Mouse (Mus musculus) embryo, embryonic 11.5 days (tissue): ENCODE results near the gene Rcsd1.

Source experiments
- DNase-seq: peaks from one replicate; pipeline ENCODE4 v3.0.0-alpha.2; 2012; ENCODE audit warnings: low read depth, low spot score

The Rcsd1 gene

GRCm38 (mm10) chr1:165625896-165626295, 83.7 kb downstream of the Rcsd1 start:
- no peak for DNase-seq

- DNase-seq = no peak
Measured at GRCm38 (mm10) chr1:165625058-165625457, 84.5 kb downstream of the Rcsd1 start.

- no peak for DNase-seq
Measured at GRCm38 (mm10) chr1:165618201-165618624, 91.3 kb downstream of the Rcsd1 start.

GRCm38 (mm10) chr1:165617166-165617891, 92.2 kb downstream of the Rcsd1 start:
- DNase-seq = no peak

GRCm38 (mm10) chr1:165616652-165617051, 92.9 kb downstream of the Rcsd1 start:
- DNase-seq = no peak

- DNase-seq = no peak
Measured at GRCm38 (mm10) chr1:165614793-165615192, 94.8 kb downstream of the Rcsd1 start.

- DNase-seq = no peak
Measured at GRCm38 (mm10) chr1:165613926-165614325, 95.6 kb downstream of the Rcsd1 start.

GRCm38 (mm10) chr1:165612714-165613113, 96.8 kb downstream of the Rcsd1 start:
- no peak for DNase-seq

- DNase-seq = no peak
Measured at GRCm38 (mm10) chr1:165610321-165610999, 99.1 kb downstream of the Rcsd1 start.

GRCm38 (mm10) chr1:165609495-165610320, 99.8 kb downstream of the Rcsd1 start:
- DNase-seq = no peak

GRCm38 (mm10) chr1:165608904-165609303, 100.7 kb downstream of the Rcsd1 start:
- DNase-seq = no peak

GRCm38 (mm10) chr1:165605774-165606173, 103.8 kb downstream of the Rcsd1 start:
- no peak for DNase-seq

- DNase-seq = no peak
Measured at GRCm38 (mm10) chr1:165605108-165605507, 104.4 kb downstream of the Rcsd1 start.

- no peak for DNase-seq
Measured at GRCm38 (mm10) chr1:165604203-165604602, 105.4 kb downstream of the Rcsd1 start.

GRCm38 (mm10) chr1:165603218-165603617, 106.3 kb downstream of the Rcsd1 start:
- DNase-seq = no peak

GRCm38 (mm10) chr1:165601775-165602280, 107.7 kb downstream of the Rcsd1 start:
- DNase-seq = no peak
